Mouse (Mus musculus) forebrain, embryonic 16.5 days (tissue): ENCODE data around the gene Snap91. TPM values are rescaled to one million over a fixed set of nuclear protein-coding genes. Genes with fewer than 3 reads are reported as not detected.

Experiments
- ATAC-seq: fragments of 200-750 bp; cut with Nextera tagmentation; 2 replicates; pipeline ENCODE4 v1.8.0; 2017; ENCODE audit warnings: mild to moderate bottlenecking, moderate library complexity
- H3K27ac ChIP-seq: fragments of 300-500 bp; sonication (generic); 2 replicates; pipeline ENCODE4 v1.5.1; 2014; ENCODE audit warnings: low read length, control low read depth
- H3K27me3 ChIP-seq: fragments of 300-500 bp; sonication (generic); replicated peaks from 2 replicates; pipeline ENCODE4 v1.6.1; 2014; ENCODE audit warnings: low read length; ENCODE audit not compliant: control insufficient read depth, insufficient read depth
- H3K36me3 ChIP-seq: fragments of 300-500 bp; sonication (generic); 2 replicates; pipeline ENCODE4 v1.6.1; 2014; ENCODE audit not compliant: control insufficient read depth, insufficient read depth
- H3K4me1 ChIP-seq: fragments of 300-500 bp; sonication (generic); replicated peaks from 2 replicates; pipeline ENCODE4 v1.6.1; 2014; ENCODE audit warnings: low read length; ENCODE audit not compliant: control insufficient read depth, insufficient read depth
- H3K4me2 ChIP-seq: fragments of 300-500 bp; sonication (generic); 2 replicates; pipeline ENCODE4 v1.6.1; 2014; ENCODE audit warnings: mild to moderate bottlenecking, low read length, control low read depth
- H3K4me3 ChIP-seq: fragments of 300-500 bp; sonication (generic); replicated peaks from 2 replicates; pipeline ENCODE4 v1.5.1; 2014; ENCODE audit warnings: mild to moderate bottlenecking, low read length, control low read depth
- H3K9ac ChIP-seq: fragments of 300-500 bp; sonication (generic); replicated peaks from 2 replicates; pipeline ENCODE4 v1.6.1; 2014; ENCODE audit warnings: low read depth, low read length, control low read depth
- H3K9me3 ChIP-seq: fragments of 300-500 bp; sonication (generic); 2 replicates; pipeline ENCODE4 v1.6.1; 2016; ENCODE audit warnings: low read length; ENCODE audit not compliant: control insufficient read depth
- WGBS: fragments of 180-500 bp; shearing (Covaris S2); extraction: QIAGEN DNeasy Blood & Tissue Kit; methylation state at CpG from one replicate; pipeline ENCODE4 v1.1.7; 2014; 5-methylcytosine and 5-hydroxymethylcytosine counted together
- polyA plus RNA-seq: library from polyadenylated mRNA; unstranded; fragments of >200 nt; fragmentation: Nextera tagmentation; extraction: Ambion mirVana; gene quantifications from 2 replicates; pipeline ENCODE4 v1.2.1, GENCODE M21; 2015

Gene Snap91
- polyA plus RNA-seq, 1 experiment from 2014 or later, result 119 TPM

DNA sequence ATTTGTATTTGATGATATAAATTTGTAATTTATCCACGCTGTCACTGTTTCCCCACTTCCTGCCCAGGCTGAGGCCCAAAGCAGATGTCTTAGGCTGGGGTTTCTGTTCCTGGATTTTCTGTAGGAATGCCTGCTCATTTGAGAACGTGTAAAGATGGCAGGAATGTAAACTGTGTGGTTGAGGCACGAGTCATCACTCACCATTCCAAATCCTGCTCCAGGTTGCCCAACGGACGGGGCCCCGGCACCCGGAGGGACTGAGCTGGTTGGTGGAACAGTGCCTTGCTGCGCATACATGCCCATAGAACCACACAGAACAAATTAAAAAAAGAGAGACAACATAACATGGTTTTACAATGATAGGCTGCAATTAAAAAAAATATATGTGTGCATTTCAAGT is 106.5 kb downstream of the Snap91 start:
- Histone ChIP-seq H3K36me3 (peaks cover 9% of the 10 kb centered on the region; the same call in 1 of the 2 replicates), H3K4me1 (peaks cover 2% of the 10 kb centered on the region; the same call in 1 of the 2 replicates), H3K9me3 (no peaks in the 10 kb centered on the region), H3K4me3 (no peak overlapping the region), H3K27me3 (no peaks in the 10 kb centered on the region), H3K9ac (no peak overlapping the region), H3K27ac (no peak overlapping the region), H3K4me2 (no peak overlapping the region)
- ATAC-seq, result no peak
- WGBS, result 88% methylated on average over 8 of the region's 8 CpGs

DNA sequence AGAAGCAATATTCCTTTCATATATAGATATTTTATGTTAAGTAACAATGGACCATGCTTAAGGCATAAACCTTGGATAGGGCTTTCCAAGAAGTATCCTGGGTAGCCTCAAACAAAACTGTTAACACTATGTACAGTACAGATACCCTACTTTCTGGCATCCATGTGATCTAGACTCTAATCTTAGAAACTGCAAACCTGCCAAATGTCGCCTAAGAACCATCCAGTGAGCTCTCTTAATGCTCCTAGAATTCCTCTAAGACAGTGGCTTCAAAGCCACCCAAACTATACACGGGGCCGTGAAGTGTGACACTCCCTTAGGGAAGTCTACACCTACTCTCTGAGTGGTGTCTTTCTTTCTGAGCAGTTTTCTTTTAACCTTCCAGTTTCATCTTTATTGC is 107.6 kb downstream of the Snap91 start:
- no peak overlapping the region for H3K27ac ChIP-seq
- H3K36me3 ChIP-seq, result peaks cover 9% of the 10 kb centered on the region; the same call in 1 of the 2 replicates
- H3K4me1 ChIP-seq, result peaks cover 2% of the 10 kb centered on the region; the same call in 1 of the 2 replicates
- ATAC-seq, result no peak
- 90% methylated on average over 3 of the region's 3 CpGs for WGBS
- no peaks in the 10 kb centered on the region for H3K9me3 ChIP-seq
- H3K27me3 ChIP-seq, result no peaks in the 10 kb centered on the region
- H3K4me2 ChIP-seq, result no peak overlapping the region
- no peak overlapping the region for H3K4me3 ChIP-seq
- H3K9ac ChIP-seq, result no peak overlapping the region

DNA sequence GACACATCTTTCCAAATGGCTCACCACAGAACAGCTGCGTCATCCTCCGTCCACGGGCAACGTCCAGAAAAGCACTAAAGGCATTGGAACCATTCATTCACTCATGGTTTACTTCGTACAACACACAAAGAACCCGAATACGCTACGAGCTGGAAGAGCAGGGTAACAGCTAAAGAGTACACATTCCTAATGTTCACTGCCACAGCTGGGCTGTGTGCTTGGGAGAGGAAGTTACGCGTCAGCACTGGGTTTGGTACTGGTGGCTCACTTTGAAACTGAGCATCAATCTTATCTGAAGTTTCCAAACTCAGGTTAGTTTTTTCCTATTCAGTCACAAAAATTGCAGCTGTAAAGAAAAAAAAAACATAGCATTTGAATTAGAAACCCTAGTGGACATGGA is 113.5 kb downstream of the Snap91 start:
- Histone ChIP-seq H3K9ac (no peak overlapping the region), H3K4me3 (no peak overlapping the region), H3K4me2 (no peak overlapping the region), H3K4me1 (no peaks in the 10 kb centered on the region), H3K27me3 (no peaks in the 10 kb centered on the region), H3K36me3 (peaks cover 5% of the 10 kb centered on the region; the same call in 1 of the 2 replicates), H3K27ac (no peak overlapping the region), H3K9me3 (no peaks in the 10 kb centered on the region)
- WGBS, result 75% methylated on average over 10 of the region's 10 CpGs
- no peak for ATAC-seq

DNA sequence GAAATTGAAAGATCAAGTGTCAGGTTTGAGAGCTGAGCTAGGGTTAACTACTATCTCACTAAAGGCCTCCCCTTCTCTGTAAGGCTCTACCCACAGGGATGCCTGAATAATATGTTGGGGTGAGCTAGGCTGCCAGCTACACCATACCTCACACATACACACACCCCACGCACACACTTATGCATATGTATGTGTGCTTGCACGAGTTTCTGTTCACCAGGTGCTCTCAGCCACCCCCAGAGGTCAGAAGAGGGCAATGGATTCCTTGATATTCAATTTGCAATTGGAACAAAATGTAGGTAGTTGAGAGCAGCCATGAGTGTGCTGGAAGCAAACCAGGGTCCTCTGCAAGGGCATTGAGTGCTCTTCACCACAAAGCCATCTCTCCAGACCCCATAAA is 116.5 kb downstream of the Snap91 start:
- Histone ChIP-seq H3K4me2 (no peak overlapping the region), H3K36me3 (peaks cover 5% of the 10 kb centered on the region; the same call in 1 of the 2 replicates), H3K9me3 (no peaks in the 10 kb centered on the region), H3K27ac (no peak overlapping the region), H3K9ac (no peak overlapping the region), H3K27me3 (no peaks in the 10 kb centered on the region), H3K4me3 (no peak overlapping the region), H3K4me1 (no peaks in the 10 kb centered on the region)
- WGBS, result 58% methylated on average over 2 of the region's 2 CpGs
- ATAC-seq, result no peak

DNA sequence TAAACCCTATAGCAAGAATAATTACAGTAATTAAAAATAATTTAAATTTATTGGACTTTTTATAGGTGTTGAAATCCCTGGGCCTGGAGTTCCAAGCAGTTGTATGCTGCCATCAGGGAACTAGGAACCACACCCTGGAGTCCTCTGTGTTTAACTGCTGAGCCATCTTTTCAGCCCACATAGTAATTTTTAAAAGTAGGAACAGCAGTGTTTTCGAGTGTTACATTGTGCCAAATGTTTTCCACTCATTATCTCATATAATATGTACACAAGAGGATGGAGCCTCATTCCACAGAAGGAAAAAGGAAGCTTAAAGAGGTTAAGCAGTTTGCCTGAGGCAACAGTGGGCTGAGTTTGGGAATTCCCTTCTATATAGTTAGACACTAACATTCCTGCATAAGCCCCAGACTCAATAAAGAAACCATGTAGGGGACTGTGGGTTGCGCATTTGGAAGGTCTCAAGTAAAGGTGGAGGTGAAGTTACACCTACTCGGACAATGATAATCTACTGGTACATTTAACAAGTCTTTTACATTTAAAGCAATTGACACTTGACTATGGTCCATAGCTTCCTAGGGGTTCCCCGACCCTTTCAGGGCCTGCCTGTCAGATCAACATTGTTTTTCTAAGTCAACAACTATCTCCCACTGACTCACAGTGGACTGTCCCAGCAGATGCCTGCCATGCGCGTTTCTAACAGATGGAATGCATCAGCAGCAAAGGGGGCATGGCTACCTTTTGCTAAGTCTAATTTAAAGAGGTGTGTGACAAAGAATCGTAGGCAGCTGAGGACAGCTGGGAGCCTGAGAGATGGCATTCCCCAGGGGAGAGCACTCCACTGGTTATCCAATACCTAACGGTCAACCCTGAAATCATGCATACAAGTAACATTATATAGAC is 117.7 kb downstream of the Snap91 start:
- Histone ChIP-seq H3K27me3 (no peaks in the 10 kb centered on the region), H3K27ac (no peak overlapping the region), H3K4me3 (no peak overlapping the region), H3K4me1 (no peaks in the 10 kb centered on the region), H3K4me2 (no peak overlapping the region), H3K9me3 (no peaks in the 10 kb centered on the region), H3K36me3 (peaks cover 3% of the 10 kb centered on the region; the same call in 1 of the 2 replicates), H3K9ac (no peak overlapping the region)
- WGBS, result 76% methylated on average over 8 of the region's 8 CpGs
- ATAC-seq, result no peak

DNA sequence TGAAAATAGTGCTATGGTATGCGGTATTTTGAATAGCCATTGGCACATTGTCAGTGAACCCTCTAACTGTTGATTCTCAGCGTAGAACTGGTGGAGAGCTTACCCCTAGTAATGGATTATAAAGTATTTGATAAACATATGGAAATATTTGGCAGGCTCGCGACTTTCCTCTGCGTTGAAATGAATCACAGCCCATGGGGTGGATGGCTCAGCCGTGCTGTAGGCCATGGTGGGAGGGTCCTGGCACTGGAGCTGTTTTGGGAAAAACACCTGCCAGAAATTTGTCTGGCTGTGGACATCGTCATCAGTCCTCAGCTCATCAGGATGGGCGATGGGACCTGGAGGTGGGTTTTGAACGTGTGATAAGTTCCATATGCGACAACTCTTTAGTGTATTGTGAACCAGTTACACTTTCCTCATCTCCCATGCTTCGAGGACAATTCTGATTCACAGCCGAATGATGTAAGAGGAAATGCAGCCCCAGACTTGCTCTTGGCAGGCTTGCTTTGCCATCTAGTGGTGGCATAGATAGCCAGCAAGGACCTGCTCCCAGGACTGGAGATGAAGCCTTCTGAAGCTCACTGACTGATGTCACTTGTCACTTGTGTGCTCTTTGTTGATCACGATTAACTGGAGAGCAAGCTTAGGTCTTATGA is 134.4 kb downstream of the Snap91 start:
- H3K27me3 ChIP-seq, result no peaks in the 10 kb centered on the region
- no peaks in the 10 kb centered on the region for H3K36me3 ChIP-seq
- no peaks in the 10 kb centered on the region for H3K9me3 ChIP-seq
- peak; percentile 87 for ATAC-seq
- H3K9ac ChIP-seq, result no peak overlapping the region
- peaks cover 12% of the 10 kb centered on the region for H3K4me1 ChIP-seq
- no peak overlapping the region for H3K27ac ChIP-seq
- no peak overlapping the region for H3K4me3 ChIP-seq
- no peak overlapping the region for H3K4me2 ChIP-seq
- 30% methylated on average over 13 of the region's 13 CpGs for WGBS

DNA sequence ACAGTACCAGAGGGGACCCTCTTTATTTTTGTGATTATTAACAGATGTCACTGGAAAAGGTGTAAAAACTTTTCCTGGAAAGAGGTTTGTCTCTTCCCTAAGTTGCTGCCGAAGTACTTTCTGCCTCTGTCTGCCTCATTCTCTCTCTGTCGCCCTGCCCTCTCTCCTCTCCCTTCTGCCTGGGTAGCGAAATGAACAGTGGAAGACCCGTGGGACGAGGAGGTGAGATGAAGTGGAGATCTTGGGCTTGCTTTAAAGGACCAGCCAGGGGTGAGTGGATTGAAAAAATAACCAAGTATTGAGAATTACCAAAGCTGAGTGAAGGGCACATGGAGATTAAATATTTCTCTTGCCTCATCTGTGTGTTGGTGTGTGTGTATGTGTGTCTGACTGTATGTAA is 136.4 kb downstream of the Snap91 start:
- Histone ChIP-seq H3K9ac (no peak overlapping the region), H3K4me3 (no peak overlapping the region; the same call in 1 of the 2 replicates), H3K36me3 (no peaks in the 10 kb centered on the region), H3K27ac (no peak overlapping the region), H3K9me3 (no peaks in the 10 kb centered on the region), H3K4me2 (no peak overlapping the region), H3K27me3 (no peaks in the 10 kb centered on the region), H3K4me1 (peaks cover 12% of the 10 kb centered on the region)
- no peak for ATAC-seq
- WGBS, result 34% methylated on average over 5 of the region's 5 CpGs

DNA sequence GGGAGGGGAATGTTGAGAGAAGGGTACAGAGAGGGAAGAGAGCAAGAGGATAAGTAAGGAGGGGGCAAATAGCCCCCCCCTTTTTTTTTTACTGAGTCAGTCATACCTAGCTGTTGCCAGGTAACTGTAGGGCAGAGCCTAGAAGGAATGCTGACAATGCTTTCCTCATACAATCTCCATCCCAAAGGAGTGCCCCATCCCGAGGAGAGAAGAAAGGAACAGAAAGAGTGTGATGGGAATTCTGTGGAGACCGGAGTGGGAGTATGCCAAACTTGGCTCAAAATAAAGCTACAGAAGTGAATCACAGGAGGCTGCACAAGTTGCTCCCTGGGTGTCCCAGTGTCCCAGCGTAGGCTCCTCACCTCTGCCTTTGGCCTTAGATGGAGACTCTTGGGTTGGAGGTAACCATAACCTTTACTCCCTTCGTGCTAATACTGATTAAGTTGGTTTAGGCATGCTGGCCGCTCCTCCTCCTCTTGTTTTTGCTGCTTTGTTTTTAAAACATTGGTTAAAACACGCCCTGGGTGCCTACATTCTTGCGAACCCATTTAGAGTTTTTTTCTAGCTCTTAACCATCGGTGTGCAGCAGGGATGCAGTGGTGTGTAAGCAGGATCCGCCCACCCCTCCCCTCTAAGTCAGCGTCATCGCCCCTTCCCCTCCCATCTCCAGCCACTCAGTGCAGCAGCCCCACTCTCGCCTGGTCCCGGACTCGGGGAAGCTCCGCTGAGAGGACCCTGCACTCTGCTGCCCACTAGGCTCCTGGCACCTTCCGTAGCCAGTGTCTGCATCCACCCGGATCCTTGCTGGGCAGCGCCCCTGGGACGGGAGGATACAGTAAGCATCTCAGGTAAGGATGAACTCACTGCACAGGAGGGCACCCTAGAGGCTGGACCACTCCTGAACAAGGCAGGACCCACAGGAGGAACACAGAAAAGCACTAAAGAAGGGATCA is 137.2 kb downstream of the Snap91 start, which contains the start of gene Prss35:
Prss35 (plus strand) TSS at position 691 of the 953 bp plus-strand sequence.
- H3K4me1 ChIP-seq, result peaks cover 12% of the 10 kb centered on the region
- H3K9ac ChIP-seq, result peak within 1 kb of the TSS; percentile 42; the same call in 1 of the 2 replicates
- under 1% methylated on average over 19 of the region's 19 CpGs for WGBS
- peak within 1 kb of the TSS; percentile 39 for H3K4me3 ChIP-seq
- H3K27ac ChIP-seq, result no peak within 1 kb of the TSS
- H3K36me3 ChIP-seq, result no peaks in the 10 kb centered on the region
- H3K27me3 ChIP-seq, result no peaks in the 10 kb centered on the region
- H3K4me2 ChIP-seq, result peak within 1 kb of the TSS; percentile 73
- ATAC-seq, result peak; percentile 88
- no peaks in the 10 kb centered on the region for H3K9me3 ChIP-seq
